Mouse (Mus musculus) lung, adult 2 months (tissue): ENCODE measurements at regions not wholly inside any gene's neighbourhood (a gene's known extent, or its start where the extent isn't known, plus 50 kb on each side); places are given as distances from the start of the nearest gene placed in this dataset.

ENCODE experiments used
- CTCF ChIP-seq: fragments of 200-500 bp; IDR thresholded peaks from 2 replicates; pipeline ENCODE4 v1.5.1; 2011; ENCODE audit warnings: mild to moderate bottlenecking, low read length, control low read depth; ENCODE audit not compliant: insufficient read depth
- POLR2A ChIP-seq: fragments of 200-500 bp; IDR thresholded peaks from 2 replicates; pipeline ENCODE4 v1.6.1; 2011; ENCODE audit warnings: low read depth, mild to moderate bottlenecking, control low read depth, low read length, borderline replicate concordance; ENCODE audit errors: extremely low read depth

DNA sequence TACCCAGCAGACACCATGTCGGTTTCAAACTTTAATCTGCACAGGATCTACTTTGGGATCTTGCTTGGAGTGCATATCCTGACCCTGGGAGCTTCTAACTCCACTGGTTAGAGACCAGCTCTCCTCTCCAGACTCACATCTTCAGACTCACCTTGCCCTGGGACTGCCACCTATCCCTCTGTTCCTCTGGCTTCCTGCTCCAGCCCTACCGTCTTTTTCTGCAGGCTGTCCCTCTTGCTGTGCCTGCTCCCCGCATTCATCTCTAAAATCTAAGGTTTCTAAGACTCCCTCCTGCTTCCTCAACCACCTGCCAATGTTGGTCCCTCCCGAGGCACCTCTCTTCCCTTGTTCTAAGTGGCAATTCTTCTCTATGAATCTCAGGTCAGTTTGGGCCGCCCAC, 233.2 kb downstream of the Plpp3 start:
- TF ChIP-seq CTCF (no peak), POLR2A (no peak)
